Mouse (Mus musculus) heart, postnatal 0 days (tissue): ENCODE data around the gene Fgfr2. TPM values are rescaled to one million over a fixed set of nuclear protein-coding genes. Genes with fewer than 3 reads are reported as not detected.
A peak's percentile ranks its signal among the peaks of the same experiment; 100 is the strongest.

Experiments used
- ATAC-seq: fragments of 200-750 bp; cut with Nextera tagmentation; 2 replicates; pipeline ENCODE4 v1.8.0; 2017; ENCODE audit warnings: low read depth, moderate number of reproducible peaks, moderate library complexity; ENCODE audit not compliant: insufficient read depth
- DNase-seq: peaks from one replicate; pipeline ENCODE4 v3.0.0-alpha.2; 2016; ENCODE audit warnings: low spot score
- H3K27ac ChIP-seq: fragments of 300-500 bp; sonication (generic); 2 replicates; pipeline ENCODE4 v1.5.1; 2014; ENCODE audit warnings: low read depth, mild to moderate bottlenecking
- H3K27me3 ChIP-seq: fragments of 300-500 bp; sonication (generic); 2 replicates; pipeline ENCODE4 v1.6.1; 2014; ENCODE audit warnings: low read length, mixed read lengths; ENCODE audit not compliant: control insufficient read depth, insufficient read depth
- H3K36me3 ChIP-seq: fragments of 300-500 bp; sonication (generic); replicated peaks from 2 replicates; pipeline ENCODE4 v1.6.1; 2014; ENCODE audit warnings: low read length, mixed read lengths; ENCODE audit not compliant: control insufficient read depth, insufficient read depth
- H3K4me1 ChIP-seq: fragments of 300-500 bp; sonication (generic); 2 replicates; pipeline ENCODE4 v1.6.1; 2014; ENCODE audit warnings: antibody characterized with exemption; ENCODE audit not compliant: control insufficient read depth, insufficient read depth
- H3K4me2 ChIP-seq: fragments of 300-500 bp; sonication (generic); 2 replicates; pipeline ENCODE4 v1.6.1; 2014; ENCODE audit warnings: low read depth, mild to moderate bottlenecking, low read length, moderate library complexity
- H3K4me3 ChIP-seq: fragments of 300-500 bp; sonication (generic); 2 replicates; pipeline ENCODE4 v1.5.1; 2014; ENCODE audit warnings: low read depth, low read length
- H3K9ac ChIP-seq: fragments of 300-500 bp; sonication (generic); replicated peaks from 2 replicates; pipeline ENCODE4 v1.6.1; 2014; ENCODE audit warnings: low read depth, low read length, mixed read lengths
- H3K9me3 ChIP-seq: fragments of 300-500 bp; sonication (generic); replicated peaks from 2 replicates; pipeline ENCODE4 v1.6.1; 2016; ENCODE audit warnings: low read length; ENCODE audit not compliant: control insufficient read depth
- CTCF ChIP-seq: IDR thresholded peaks from 2 replicates; pipeline ENCODE4 v1.5.1; 2016; ENCODE audit warnings: antibody characterized with exemption, control low read depth, low read depth
- EP300 ChIP-seq: IDR thresholded peaks from 2 replicates; pipeline ENCODE4 v1.6.1; 2016; ENCODE audit warnings: antibody characterized with exemption, low read depth
- WGBS: fragments of 180-500 bp; shearing (Covaris S2); extraction: QIAGEN DNeasy Blood & Tissue Kit; methylation state at CpG from one replicate; pipeline ENCODE4 v1.1.7; 2014; 5-methylcytosine and 5-hydroxymethylcytosine counted together
- polyA plus RNA-seq: library from polyadenylated mRNA; unstranded; fragments of >200 nt; fragmentation: Nextera tagmentation; extraction: Ambion mirVana; gene quantifications from 2 replicates; pipeline ENCODE4 v1.2.1, GENCODE M21; 2015
- total RNA-seq: library from RNA; depleted of rRNA; stranded (reverse); fragments of >200 nt; gene quantifications from 2 replicates; pipeline ENCODE4 v1.2.3, GENCODE M21; 2014; ENCODE audit warnings: low replicate concordance

The Fgfr2 gene
- total and polyA plus RNA-seq, 2 experiments from 2014 or later, result 3.8 to 11.5 TPM

DNA sequence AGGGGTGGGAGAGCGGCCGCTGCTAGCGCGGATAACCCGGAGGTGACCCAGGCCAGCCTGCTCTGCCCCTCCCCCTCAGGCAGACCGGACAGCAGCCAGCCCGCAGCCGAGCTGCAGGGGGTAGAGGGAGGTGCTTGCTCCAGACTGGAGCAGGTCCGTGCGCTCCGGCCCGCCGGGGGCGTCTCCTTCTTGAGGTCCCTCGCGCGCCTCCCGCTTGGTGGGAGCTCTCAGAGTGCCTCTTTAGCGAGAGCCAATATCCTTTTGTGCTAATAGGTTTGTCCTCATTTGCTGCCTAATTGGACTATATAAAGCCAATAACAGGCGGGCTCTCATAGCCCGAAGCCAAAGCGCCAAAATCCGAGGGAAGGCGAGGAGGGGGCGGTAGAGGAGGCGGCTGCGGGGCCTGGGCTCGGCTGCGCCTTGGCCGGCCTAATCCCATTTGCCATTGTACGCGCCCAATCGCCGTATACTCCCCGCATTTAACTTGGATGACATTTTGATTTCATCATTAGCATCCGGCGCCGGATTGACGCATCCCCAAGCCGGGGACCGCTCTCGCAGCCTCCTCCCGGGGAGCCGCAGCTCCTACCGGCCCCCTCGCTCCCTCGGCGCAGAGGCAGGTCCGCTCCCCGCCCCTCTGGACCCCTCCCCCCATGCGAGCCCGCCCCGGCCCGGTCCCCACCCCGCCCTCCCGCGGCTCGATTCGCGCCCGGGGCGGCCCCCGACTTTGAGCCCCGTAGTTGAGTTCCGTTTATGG, 1580.9 kb downstream of the Fgfr2 start, which contains the start of gene Hmx3:
Gene Hmx3, plus strand, starts transcription at position 753 of the 757 bp plus-strand sequence.
- no peak within 1 kb of the TSS for H3K9ac ChIP-seq
- H3K27me3 ChIP-seq, result peaks cover 99% of the 10 kb centered on the region
- H3K4me2 ChIP-seq, result peak within 1 kb of the TSS; percentile 67
- H3K4me1 ChIP-seq, result peaks cover 23% of the 10 kb centered on the region
- no peaks in the 10 kb centered on the region for H3K9me3 ChIP-seq
- WGBS, result under 1% methylated on average over 58 of the region's 65 CpGs
- no peaks in the 10 kb centered on the region for H3K36me3 ChIP-seq
- H3K27ac ChIP-seq, result no peak within 1 kb of the TSS
- TF ChIP-seq CTCF, result no peak
- no peak for TF ChIP-seq EP300
- DNase-seq, result no peak
- peak within 1 kb of the TSS; percentile 45 for H3K4me3 ChIP-seq
- no peak for ATAC-seq

DNA sequence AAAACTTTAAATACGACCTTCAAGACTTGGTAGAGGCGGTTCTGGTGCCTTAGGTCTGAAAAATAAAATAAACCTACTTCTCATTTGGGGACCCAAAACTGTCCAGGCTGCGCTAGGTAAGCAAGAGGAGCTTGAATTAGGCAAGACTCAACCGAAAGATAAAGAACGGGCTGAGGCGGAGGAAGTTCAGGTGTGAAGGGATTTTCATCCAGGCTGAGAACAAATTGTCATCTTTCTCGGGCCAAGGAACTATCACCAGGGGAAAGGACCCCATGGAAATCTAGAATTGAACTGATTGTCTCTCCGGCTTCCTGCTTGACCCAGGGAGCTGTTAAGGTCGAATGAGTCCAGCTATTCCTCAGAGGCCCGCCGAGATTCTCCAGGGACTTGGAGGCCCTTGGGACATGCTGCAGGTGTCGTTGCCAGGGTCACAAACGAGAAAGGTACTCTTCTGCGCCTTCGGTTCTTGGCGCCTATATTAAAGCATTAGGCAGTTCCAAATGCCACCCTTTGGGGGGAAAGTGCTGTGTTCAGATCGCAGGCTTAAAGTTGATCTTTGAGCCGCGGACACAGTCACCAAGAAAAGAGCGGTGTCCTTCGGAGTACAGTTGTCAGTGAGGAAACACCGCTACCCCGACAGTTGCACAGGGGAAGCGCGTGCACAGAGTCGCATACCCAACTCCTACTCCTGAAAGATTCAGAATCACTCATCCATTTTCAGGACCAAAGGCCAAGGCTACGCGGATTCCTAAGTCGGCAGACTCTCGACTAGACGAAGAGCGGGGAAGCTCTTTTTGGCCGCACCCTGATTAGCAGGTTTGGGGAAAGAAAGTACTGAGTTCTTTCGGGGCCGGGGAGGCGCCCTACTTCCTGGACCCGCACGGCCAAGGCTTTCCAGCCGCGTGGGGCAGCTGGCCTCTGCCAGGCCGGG, 1581.7 kb downstream of the Fgfr2 start:
- ATAC-seq, result no peak

DNA sequence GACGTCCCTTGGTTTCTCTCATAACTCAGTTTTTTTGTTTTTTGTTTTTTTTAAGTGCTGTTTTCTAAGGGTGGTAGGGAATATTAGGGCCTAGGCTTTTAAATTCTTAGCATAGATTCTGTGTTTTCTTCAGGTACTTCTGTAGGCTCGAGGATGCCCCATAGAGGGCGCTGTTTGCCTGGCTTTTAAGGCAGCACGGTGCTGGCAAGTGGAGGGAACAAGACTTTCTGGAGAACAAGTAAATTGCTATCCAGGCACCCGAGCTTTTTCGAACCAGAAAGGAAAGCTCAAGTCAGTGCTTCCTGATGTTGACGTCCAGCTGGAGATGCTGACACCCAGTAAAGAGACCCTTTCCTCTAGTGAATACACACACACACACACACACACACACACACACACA, 1583.2 kb downstream of the Fgfr2 start:
- H3K4me1 ChIP-seq, result peaks cover 23% of the 10 kb centered on the region
- peaks cover 81% of the 10 kb centered on the region for H3K27me3 ChIP-seq
- no peak overlapping the region for H3K4me3 ChIP-seq
- ATAC-seq, result no peak
- TF ChIP-seq CTCF (peak; percentile 77), EP300 (no peak)
- no peaks in the 10 kb centered on the region for H3K9me3 ChIP-seq
- H3K9ac ChIP-seq, result no peak overlapping the region
- under 1% methylated on average over 7 of the region's 7 CpGs for WGBS
- no peak overlapping the region for H3K4me2 ChIP-seq
- H3K27ac ChIP-seq, result no peak overlapping the region
- H3K36me3 ChIP-seq, result no peaks in the 10 kb centered on the region
- peak; percentile 69 for DNase-seq

More for the DNA sequence above, 1581.7 kb downstream of the Fgfr2 start:
- Histone ChIP-seq H3K27ac (no peak overlapping the region), H3K36me3 (no peaks in the 10 kb centered on the region), H3K4me1 (peaks cover 23% of the 10 kb centered on the region), H3K27me3 (peaks cover 96% of the 10 kb centered on the region), H3K9ac (no peak overlapping the region), H3K4me2 (peak overlapping the region; percentile 67), H3K4me3 (peak overlapping the region; percentile 45), H3K9me3 (no peaks in the 10 kb centered on the region)
- WGBS, result 3% methylated on average over 41 of the region's 41 CpGs
- DNase-seq, result no peak
- TF ChIP-seq EP300 (no peak), CTCF (no peak)

DNA sequence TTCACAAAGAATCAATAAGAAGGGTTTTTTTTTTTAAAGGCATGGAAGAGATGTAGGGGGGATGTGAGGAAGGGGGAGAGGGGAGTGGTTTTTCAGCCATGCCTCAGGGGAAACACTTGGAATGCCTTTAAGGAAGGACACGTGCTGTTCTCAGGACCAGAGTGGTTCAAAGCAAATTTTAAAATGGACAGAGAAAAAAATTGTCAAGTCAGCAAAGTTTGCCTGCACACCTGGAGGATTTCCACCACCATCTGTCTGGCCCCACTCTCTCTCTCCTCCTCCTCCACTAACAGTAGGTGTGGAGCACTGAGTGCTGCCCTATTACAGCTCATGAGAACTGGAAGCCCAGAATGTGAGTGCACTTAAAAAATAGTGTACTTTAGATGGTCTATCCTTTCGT, 1619.4 kb downstream of the Fgfr2 start:
- Histone ChIP-seq H3K4me2 (no peak overlapping the region), H3K9ac (no peak overlapping the region), H3K4me3 (no peak overlapping the region), H3K9me3 (no peaks in the 10 kb centered on the region), H3K27ac (no peak overlapping the region), H3K27me3 (no peaks in the 10 kb centered on the region), H3K4me1 (no peaks in the 10 kb centered on the region), H3K36me3 (no peaks in the 10 kb centered on the region)
- DNase-seq, result no peak
- TF ChIP-seq CTCF, result no peak
- no peak for TF ChIP-seq EP300
- 58% methylated on average over 2 of the region's 2 CpGs for WGBS
- ATAC-seq, result no peak

DNA sequence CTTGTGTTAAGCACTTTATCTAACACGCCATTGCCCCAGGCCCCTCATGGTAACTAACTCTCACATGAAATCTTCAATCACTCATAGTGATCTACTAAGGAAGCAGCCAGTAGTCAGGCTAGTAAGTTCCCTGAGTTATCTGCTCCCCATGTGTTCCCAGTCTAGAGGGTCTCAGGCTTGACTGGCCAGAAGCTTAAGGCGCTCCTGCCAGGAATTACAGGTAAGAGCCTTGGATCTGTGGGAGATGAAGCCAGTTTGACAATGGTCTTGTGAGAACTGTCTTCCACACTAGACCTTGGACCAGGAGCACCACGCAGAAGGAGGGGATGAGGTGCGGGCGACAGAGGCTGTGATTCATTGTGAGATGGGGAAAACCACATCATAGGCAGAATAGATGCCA, 1644.7 kb downstream of the Fgfr2 start:
- no peak for ATAC-seq
- WGBS, result 86% methylated on average over 5 of the region's 5 CpGs
- Histone ChIP-seq H3K4me1 (no peaks in the 10 kb centered on the region), H3K4me3 (no peak overlapping the region), H3K9ac (no peak overlapping the region), H3K4me2 (no peak overlapping the region), H3K27ac (no peak overlapping the region), H3K36me3 (no peaks in the 10 kb centered on the region), H3K9me3 (no peaks in the 10 kb centered on the region), H3K27me3 (no peaks in the 10 kb centered on the region)
- no peak for DNase-seq
- TF ChIP-seq EP300 (no peak), CTCF (no peak)
